Mouse (Mus musculus): Measurements from ENCODE around the gene Zfp281.

Zfp281 gene

DNA sequence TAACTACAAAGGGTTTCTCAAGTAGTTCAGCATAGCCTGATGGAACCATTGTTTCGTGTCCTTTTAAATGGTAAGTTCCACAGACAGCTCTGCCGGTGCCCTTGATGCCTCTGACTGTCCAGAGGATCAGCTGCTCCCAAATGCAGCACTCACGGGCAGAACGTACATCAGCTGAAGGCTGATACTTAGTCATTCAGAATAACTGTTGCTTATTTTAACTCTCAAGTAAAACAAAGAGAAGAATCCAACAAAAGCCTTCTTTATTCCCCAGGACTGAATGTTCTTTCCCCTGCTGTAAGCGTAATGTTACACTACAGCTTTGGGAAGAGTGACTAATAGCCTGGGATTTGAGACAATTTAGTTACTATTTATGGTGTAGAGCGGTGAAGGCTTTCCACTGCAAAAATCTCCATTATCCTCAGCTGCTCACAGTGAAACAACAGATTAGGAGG, 11.4 kb upstream of the Zfp281 start:
- DNase-seq (ENCODE audit: low spot score in 2 of 2) = peak; percentile 8 to 32

DNA sequence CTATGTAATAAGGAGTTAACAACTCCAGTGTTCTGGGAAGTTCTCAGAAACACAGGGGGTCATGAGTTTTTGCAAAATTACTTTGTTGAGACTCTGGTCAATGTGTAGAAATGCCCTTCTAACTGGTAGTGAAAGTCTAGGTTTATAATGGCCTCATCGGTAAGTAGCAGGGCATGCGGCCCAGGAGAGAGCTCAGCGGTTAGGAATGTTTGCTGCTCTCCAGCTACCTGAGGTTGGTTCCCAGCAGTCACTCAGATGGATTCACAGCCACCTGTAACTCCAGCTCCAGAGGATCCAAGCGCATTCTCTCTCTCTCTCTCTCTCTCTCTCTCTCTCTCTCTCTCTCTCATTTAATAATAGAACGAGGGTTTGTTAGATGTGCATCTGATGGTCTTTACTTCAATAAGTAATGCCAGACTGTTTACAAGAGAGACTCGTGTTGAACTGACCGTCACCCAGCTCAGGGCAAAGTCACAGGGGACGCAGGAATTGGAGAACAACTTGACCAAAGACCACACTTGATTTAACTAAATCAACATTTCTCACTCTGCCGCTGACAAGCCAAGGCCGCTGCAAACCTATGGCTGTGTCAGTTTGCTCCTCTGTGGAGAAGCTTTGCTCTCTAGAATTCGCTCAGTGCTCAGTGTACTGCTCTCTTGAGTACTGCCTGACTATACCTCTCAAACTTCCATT, 9.8 kb upstream of the Zfp281 start:
- DNase-seq (ENCODE audit: low spot score in 2 of 2) = no peak

DNA sequence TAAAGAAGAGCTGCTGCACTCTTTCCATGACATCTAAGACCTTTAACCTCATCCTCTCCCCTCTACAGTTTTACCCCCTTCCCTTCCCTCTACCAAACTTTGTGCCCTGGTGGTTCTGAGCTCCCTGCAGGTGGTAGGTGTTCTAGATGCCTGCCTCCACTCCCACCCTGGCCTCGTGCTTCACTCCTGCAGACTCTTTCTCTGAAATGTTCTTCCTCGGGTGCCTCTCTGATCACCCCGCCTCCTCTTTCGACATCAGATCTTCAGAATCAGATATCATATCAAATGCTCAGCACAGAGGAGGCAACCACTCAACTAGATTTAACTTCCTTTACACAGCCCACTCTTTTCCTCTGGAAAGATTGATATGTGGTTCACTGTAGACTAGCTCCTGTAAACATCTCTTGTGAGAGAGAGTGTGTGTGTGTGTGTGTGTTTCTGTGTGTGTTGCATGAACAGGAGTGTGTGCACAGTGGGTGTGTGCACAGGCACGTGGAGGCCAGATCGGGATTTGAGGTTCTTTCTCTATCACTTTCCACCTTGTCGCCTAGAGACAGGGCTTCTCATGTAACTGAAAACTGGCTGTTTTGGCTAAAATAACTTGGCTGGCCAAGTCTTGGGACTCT, 7.4 kb upstream of the Zfp281 start:
- no peak for DNase-seq (ENCODE audit: low spot score in 2 of 2)

DNA sequence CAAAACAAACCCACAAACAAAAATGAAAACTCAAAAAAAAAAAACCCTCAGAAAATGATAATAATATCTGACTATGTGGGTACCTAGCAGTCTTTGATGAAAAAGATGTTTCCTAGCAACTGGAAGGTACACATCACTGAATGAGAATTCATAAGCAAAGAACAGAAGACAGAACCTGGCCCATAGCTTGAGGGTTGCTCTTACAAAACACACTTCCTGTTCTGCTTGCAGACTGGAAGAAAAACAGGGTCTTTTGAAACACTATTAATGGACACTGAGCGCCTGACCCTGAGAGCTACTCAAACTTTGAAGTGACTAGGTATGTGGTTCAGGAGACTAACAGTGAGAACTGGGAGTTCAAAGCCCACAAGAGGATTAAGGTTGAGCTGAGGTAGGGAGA, 6.1 kb upstream of the Zfp281 start:
- no peak for DNase-seq (ENCODE audit: low spot score in 2 of 2)

DNA sequence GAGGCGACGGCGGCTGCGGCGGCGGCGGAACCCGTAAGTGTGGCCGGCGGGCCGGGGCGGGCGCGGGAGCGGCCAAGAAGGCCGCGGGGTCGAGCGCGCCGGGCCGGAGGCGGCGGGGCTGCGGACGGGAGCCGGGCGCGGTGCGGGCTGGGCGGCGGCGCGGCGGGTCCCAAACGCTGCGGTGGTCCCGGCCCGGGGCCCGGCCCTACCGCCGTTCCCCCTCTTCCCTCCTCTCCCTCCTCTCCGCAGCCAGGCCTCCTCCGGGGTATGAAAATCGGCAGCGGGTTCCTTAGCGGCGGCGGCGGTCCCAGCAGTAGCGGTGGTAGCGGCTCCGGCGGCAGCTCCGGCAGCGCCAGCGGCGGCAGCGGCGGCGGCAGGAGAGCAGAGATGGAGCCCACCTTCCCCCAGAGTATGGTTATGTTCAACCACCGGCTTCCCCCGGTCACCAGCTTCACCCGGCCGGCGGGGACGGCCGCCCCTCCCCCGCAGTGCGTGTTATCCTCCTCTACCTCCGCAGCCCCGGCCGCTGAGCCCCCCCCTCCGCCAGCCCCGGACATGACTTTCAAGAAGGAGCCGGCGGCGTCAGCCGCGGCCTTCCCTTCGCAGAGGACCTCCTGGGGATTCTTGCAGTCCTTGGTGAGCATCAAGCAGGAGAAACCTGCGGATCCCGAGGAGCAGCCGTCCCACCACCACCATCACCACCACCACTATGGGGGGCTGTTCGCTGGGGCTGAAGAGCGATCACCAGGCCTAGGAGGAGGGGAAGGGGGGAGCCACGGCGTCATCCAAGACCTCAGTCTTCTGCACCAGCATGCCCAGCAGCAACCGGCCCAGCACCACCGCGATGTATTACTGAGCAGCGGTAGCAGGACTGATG, 556 bp downstream of the Zfp281 start:
- DNase-seq (ENCODE audit: low spot score in 2 of 2) = peak; percentile 29

DNA sequence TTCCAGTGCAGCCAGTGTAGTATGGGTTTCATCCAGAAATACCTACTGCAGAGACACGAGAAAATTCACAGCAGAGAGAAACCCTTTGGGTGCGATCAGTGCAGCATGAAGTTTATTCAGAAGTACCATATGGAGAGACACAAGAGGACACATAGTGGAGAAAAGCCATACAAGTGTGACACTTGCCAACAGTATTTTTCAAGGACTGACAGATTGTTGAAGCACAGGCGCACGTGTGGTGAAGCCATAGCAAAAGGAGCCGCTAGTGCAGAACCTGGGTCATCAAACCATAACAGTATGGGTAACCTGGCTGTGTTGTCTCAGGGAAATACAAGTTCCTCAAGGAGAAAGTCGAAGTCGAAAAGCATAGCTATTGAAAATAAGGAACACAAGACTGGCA, 1.4 kb downstream of the Zfp281 start:
- DNase-seq (ENCODE audit: low spot score in 2 of 2) = no peak

DNA sequence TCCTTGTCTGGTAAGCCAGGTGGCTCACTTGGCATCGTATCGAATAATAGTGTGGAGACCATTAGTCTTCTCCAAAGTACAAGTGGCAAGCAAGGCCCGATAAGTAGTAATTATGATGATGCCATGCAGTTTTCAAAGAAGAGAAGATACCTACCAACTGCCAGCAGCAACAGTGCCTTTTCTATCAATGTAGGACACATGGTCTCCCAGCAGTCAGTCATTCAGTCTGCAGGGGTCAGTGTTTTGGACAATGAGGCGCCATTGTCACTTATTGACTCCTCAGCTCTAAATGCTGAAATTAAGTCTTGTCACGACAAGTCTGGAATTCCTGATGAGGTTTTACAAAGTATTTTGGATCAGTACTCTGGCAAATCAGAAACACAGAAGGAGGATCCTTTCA, 2.1 kb downstream of the Zfp281 start:
- DNase-seq (ENCODE audit: low spot score in 2 of 2) = no peak

DNA sequence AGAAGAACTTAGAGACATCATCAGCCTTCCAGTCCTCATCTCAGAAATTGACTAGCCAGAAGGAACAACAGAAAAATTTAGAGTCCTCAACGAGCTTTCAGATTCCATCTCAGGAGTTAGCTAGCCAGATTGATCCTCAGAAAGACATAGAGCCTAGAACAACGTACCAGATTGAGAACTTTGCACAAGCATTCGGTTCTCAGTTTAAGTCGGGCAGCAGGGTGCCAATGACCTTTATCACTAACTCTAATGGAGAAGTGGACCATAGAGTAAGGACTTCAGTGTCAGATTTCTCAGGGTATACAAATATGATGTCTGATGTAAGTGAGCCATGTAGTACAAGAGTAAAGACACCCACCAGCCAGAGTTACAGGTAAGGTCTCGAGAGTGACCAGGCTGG, 2.9 kb downstream of the Zfp281 start:
- no peak for DNase-seq (ENCODE audit: low spot score in 2 of 2)

DNA sequence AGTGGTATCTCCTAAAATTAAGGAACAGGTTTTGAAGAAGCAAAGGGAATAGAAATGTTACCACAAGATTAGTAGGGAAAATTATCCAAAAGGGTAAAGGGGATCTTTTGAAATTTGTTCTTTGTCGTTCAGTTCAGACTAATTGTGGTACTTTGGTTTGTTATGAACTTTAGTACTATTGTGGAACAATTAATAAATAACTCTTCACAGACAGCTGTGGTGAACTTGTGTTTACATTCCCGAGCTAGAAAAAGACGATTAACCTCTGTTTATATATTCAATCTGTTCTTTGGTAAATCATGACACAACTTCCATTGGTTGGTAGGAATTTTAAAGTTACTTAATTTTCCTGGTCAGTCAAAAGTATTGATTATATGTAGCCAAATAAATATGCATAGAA, 8.2 kb downstream of the Zfp281 start:
- no peak for DNase-seq (ENCODE audit: low spot score in 2 of 2)

DNA sequence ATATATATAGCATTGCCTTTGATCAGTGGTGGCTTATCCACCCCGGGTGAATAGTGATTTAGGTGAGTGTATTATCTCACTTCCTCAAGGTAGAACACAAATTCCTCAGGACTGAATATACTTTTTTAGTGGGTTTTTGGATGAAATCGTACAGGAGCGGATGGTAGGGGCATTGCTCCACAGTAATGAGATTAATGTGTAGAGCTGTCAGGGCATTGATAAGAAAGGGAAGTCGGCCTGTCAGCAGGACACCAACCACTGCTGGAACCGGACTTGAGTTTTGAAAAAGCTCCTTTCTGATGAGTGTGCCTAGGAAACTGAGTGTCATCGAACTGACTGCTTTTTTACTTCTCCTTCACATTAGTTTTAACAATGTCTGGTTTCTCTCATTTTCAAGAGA, 10.9 kb downstream of the Zfp281 start:
- DNase-seq (ENCODE audit: low spot score in 2 of 2) = no peak

DNA sequence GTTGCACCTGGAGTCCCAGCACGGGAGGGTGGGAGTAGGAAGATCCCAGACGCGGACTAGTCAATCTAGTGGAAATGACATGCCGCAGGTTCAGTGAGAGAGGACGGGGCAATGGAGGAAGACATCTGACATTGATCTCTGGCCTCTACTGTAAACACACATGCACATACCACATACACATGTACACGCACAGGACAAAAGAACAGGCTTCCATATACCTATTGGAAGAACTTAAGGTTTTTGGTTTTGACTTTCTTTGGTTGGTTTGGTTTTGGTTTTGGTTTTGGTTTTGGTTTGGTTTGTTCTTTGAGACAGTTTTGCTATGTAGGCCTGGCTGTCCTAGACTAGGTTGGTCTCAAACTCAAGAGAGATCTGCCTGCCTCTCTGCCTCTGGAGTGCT, 12.2 kb downstream of the Zfp281 start:
- DNase-seq (ENCODE audit: low spot score in 2 of 2) = no peak

DNA sequence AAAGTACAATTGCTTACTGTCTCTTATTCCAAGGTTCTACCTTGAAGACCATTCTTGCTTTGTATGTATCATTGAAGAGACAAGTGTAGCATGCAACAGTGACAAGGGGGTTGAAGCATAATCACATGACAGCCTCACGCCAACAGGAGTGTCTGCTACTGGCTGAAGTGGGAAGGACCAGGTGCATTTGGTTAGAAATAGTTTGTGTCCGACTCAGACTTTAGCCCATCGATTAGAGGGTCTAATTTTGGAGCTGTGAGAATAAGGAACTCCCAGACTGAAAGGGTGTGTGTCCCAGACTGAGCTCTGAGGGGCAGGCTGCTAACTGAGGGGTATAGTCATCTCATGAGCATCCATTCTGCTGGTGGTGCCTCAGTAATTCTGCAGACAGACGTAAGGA, 13.0 kb downstream of the Zfp281 start:
- DNase-seq (ENCODE audit: low spot score in 2 of 2) = no peak

DNA sequence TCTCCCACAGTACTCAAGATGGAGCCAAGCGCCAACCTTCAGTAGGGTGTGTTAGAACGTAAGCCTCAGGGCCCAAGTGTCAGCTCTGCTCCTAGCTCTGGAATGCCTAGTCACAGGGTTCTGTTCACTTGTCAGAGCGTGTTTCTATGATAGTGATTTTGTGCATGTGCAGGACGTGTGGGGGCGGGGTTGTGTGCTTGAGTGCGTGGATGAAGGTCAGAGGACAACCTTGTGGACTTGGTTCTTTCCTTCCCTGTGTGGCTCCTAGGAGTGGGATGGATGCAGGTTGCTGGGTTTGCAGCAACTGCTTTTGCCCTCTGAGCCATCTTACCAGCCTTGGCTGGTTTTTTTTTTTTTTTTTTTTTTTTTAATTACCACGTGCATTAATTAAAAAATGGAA, 13.5 kb downstream of the Zfp281 start:
- DNase-seq (ENCODE audit: low spot score in 2 of 2) = no peak

DNA sequence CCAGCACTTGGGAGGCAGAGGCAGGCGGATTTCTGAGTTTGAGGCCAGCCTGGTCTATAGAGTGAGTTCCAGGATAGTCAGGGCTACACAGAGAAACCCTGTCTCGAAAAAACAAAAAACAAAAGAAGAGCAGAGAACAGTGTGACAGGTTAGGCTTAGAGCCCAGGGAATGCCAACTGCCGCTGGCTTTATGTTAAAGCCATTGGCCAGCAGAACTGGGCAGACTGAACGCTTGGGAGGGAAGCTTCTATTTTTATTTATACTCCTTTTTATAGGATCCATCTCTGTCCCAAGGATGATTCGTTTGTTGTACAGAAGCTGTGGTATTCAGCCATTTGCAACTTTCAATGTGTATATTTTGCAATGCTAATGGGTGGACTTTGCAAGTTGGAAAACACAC, 14.0 kb downstream of the Zfp281 start:
- DNase-seq (ENCODE audit: low spot score in 2 of 2) = no peak

DNA sequence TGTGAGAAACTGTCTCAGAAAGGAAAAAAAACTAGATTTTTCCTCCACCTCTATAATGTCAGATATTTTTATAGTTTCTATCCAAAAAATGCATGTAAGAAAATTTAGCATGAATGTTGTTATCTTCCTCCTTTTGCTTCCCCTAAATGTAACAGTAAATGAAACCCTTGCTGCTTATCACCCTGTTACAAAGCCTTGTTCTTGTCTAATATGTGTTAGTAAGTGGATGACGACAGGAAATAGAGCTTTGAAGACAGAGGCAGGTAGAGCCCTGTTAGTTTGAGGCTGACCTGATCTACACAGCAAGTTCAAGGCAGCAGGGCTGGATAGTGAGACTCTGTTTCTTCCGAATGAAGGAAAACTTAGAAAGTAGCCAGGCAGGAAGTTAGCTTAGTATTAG, 14.5 kb downstream of the Zfp281 start:
- no peak for DNase-seq (ENCODE audit: low spot score in 2 of 2)

DNA sequence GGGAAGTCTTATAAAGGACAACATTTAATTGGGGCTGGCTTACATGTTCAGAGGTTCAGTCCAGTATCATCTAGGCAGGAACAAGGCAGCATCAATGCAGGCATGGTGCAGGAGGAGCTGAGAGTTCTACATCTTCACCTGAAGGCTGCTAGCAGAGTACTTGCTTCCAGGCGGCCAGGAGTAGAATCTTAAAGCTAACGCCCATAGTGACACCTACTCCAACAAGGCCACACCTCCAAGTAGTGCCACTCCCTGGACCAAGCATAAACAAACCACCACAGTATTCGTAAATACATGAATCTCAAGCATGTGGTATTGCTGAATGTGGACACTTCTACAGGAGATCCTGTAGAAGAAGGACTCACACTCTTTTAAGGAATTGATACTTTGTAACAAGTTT, 18.0 kb downstream of the Zfp281 start:
- no peak for DNase-seq (ENCODE audit: low spot score in 2 of 2)

DNA sequence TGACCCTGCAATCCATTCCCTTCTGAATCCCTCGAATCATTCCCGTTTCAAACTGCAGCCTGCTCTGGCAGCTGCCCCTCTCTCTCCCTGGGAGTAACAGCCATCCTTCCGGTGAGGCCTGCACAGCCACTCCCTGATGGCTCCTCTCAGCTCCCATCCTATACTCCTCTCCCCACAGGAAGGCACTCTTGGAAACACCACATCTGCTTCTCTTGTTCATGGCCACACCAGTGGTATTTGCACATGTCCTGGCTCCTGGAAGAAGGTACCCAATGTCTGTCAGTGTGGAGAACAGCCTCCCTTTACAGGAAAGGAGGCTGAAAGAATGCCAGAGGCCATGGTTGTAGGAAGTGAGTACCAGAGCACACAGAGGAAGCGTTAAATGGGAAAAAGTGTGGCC, 19.8 kb downstream of the Zfp281 start:
- DNase-seq (ENCODE audit: low spot score in 2 of 2) = no peak

DNA sequence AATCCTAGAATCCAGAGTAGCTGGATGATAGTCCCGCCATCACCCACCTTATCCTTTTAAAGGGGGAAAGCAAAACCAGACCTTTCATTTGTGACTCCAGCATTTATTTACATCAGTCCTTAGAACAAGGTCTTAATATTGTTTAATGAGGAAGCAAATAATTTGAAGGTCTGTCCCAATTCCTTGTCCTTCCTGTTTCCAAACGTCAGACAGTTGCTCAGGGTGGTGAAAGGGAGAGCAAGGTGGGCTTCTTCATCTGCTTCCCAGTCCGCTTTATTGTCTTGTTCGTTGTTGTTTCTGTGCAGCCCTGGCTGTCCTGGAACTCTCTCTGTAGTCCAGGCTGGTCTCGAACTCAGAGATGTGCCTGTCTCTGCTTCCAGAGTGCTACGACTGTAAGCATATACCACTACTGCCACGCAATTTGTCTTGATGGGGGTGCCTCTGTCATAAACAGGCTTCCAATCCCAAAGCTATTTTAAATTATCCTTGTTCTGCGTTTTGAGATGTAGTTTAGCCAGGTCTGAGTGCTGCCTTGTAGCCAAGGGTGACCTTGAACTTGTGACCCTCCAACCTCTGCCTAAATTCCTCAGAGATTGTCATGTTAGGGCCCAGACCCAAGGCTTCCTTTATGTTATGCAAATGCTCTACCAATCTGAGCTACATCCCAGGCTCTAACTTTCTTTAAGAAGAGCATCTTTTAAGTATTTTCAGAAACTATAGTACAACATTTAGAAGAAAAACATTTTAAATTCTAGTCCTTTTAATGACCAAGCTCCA, 21.3 kb downstream of the Zfp281 start:
- DNase-seq (ENCODE audit: low spot score in 2 of 2) = no peak

DNA sequence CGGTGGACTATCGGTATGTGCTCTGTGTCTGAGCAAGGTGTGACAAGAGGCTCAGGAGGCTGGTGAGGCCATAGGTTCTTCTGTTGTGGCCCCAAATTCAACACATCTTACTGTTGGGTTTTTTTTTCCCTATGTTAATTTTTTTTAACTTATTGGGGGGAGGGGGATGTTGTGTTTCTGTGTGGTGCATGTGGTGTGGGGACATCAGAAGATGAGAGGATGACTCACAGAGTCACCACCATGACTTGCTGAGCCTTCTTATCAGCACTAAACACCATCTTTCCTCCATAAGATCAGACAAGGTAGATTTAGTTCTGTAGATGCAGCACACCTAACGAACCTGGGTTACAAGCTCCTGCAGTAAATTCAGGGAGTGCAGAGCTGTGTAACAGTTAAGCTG, 27.4 kb downstream of the Zfp281 start:
- no peak for DNase-seq (ENCODE audit: low spot score in 2 of 2)

DNA sequence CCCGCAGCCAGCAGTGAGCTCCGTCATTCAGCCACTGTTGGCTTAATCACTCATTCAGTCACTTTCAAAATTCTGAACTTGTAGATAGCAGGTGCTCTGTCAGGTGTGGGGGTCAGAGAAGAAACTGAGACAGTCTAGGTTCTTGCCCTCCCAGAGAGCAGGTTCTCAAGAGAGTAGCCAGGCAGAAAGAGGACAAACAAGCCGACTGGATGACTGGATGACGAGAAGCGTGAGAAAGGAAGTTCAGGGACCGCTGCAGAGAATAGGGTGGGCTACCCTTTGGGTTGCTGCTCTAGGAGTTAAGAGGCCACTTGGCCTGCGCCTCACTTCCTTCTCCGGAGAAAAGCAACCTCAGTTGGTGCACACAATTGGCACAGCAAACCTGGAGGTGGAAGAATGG, 28.8 kb downstream of the Zfp281 start:
- DNase-seq (ENCODE audit: low spot score in 2 of 2) = no peak

DNA sequence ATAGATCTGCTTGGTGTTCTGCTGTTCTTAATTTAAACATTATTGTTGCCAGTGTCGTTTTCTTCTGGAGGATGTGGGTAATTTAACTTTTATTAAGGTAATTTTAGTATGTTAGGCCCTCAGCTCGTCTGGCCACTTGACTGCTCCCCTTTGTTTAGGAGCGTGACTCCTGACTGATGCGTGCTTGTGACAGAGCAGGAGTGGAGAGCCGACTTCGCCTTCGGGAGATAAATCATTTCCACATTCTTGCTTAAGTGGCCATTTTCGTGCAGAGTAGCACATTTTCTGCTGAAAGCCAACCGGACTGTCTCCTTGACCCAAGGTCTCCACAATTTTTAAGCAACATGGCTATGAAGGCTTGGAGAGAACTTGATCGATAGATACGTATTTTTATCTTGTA, 29.7 kb downstream of the Zfp281 start:
- no peak for DNase-seq (ENCODE audit: low spot score in 2 of 2)

DNA sequence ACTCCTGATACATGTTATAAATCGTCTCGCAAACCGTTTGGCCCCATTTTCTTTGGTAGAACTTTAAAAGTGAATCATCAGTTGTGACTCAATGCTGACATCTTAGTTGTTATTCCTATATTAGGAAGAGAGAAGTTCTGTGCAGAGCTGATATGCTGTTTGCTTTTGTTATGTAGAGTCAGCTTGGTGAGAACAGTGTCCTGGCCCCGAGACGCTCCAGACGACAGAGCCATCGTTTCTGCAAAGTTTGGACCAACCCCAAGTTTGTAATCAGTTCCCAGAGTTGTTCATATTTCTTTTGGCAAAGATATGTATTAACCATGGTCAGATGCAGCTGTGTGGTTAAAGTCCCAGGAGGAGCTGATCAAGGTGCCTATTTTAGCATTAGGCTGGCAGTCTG, 31.9 kb downstream of the Zfp281 start:
- DNase-seq (ENCODE audit: low spot score in 2 of 2) = no peak
